Mouse (Mus musculus): ENCODE data around the gene Ubxn1.
"Not testable (repeated sequence)": the region's sequence is repeated elsewhere in the genome, so short reads cannot be mapped to it uniquely, and the experiment has no call there.

Gene Ubxn1

DNA sequence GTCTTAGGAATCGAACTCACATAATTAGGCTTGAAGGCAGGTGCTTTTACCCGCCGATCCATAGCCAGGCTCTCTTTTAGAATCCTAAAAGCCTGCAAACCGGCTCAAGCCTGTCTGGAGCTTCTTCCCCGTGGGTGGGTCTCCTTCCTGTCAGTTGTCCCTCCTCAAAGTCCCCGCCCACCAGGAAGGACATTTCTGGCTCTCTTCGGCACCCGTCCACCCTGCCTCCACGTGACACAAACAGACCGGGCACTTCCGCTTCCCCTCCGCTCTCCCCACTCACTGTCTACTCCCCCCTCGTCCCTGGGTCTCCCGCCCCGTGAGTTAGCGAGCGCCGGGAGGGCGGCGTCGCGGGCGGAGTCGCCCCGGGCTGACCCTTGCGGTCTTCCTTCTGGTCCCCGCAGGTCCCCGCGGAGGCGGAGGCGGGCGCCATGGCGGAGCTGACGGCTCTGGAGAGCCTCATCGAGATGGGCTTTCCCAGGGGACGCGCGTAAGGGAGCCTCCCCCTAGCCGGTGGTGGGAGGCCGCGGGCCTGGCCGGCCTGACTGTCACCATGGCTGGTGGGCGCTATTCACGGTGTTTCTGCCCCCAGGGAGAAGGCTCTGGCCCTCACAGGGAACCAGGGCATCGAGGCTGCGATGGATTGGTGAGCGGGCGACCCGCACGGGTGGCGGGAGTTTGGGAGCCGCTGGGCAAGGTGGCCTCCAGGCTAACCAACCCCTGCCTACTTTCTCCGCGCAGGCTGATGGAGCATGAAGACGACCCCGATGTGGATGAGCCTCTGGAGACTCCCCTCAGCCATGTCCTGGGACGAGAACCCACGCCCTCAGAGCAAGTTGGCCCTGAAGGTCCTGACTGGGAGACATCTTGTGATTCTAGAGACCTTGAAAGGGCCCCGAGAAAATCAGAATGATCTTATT, at the start of gene Ubxn1:
Ubxn1 (plus strand) TSS at position 230 of the 920 bp plus-strand sequence.
- DNase-seq (ENCODE audit: extremely low read depth, low read depth, low spot score): peak; percentile 86

DNA sequence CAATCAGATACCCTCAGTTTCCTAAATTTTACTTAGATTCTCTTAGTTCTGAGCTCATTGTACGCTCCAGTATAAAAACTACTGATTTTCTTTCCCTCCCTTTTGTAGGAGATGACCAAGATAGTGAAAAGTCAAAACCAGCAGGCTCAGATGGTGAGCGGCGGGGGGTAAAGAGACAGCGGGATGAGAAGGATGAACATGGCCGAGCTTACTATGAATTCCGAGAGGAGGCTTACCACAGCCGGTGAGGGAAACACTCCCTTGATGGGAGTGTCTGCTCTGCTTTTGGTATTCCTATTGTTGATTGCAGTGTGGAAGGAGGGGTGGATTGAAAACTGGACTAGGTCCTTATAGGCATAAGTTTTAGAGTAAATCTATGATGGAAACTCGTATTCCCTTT, 48.6 kb upstream of the Ubxn1 start:
- DNase-seq (ENCODE audit: extremely low read depth, low read depth, low spot score): no peak

DNA sequence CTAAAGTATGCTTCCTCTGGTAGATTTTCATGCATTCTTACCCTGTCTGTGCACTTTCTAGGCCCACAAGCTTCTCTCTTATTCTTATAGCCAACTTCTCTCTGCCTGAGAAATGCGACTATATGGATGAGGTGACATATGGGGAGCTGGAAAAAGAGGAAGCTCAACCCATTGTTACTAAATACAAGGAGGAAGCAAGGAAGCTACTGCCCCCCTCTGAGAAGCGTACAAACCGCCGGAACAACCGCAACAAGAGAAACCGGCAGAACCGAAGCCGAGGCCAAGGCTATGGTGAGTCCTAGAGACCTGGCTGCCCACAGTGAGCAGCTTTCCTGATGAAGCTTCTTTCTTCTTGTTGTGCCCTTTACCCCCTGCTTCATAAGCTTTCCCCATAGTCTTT, 41.6 kb upstream of the Ubxn1 start, which contains the start of gene AC129217.1:
AC129217.1 (plus strand) TSS at position 114 of the 400 bp plus-strand sequence.
- DNase-seq (ENCODE audit: extremely low read depth, low read depth, low spot score): no peak

DNA sequence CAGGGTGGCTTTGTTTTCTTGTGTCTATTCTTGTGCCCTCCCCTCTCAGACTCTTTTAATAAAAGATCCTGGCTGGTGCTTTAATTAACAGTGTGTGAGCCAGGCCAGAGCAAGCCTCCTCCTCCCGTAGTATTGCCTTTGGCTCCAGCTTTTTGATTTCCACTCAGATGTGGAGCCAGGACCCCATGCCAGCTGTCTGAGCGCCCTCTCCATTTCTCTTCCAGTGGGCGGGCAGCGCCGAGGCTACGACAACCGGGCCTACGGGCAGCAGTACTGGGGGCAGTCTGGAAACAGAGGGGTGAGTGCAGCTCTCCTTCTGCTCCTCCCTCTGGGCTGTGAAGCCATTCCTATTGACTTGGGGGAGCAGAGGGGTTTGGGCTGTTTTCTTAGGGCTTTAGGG, 40.6 kb upstream of the Ubxn1 start:
- no peak for DNase-seq (ENCODE audit: extremely low read depth, low read depth, low spot score)

DNA sequence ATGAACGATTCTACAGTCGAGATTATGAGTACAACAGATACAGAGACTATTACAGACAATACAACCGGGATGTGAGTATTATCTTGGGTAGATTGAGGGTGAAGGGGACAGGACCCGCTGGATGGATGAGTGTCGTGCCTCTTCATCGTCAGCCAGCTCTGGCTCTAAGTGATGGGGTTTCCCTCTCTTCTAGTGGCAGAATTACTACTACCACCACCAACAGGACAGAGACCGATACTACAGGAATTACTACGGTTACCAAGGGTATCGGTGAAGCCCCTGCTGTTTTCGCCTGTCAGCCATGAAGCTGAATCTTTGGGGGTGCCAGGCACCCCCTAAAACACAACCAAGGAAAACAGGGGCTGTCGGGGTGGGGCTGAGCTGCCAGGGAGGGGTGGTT, 40.0 kb upstream of the Ubxn1 start:
- DNase-seq (ENCODE audit: extremely low read depth, low read depth, low spot score): no peak

DNA sequence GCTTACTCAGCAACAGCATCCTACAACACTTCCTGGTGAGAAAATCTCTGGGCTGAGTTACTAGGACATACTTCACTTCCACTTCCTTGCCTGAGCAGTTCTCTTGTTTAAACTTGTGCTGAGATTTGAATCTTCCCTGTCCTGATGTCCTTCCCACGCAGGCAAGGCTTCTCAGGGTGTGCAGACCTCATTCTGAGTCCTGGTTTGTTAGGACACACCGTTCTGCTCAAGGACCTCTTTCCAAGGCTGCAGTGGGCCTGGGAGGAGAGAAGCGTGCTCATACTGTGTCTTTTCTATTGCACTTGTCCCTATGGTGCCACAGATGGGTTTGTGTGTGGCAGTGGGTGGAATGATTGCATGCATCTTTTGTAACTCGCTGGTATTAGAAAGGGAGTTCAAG, 38.3 kb upstream of the Ubxn1 start:
- no peak for DNase-seq (ENCODE audit: extremely low read depth, low read depth, low spot score)

DNA sequence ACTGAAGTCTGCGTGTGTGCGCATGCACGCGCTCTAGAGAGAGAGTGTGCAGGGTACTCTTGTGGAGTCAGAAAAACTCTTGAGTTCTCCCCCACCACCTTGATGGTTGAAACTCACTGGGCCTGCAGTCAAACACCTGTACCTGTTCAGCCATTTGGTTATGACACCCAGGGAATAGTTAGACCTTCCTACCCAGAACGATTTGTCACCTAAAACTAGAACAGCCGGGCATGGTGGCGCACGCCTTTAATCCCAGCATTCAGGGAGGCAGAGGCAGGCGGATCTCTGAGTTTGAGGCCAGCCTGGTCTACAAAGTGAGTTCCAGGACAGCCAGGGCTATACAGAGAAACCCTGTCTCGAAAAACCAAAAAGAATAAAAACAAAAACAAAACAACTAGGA, 35.0 kb upstream of the Ubxn1 start:
- DNase-seq (ENCODE audit: extremely low read depth, low read depth, low spot score): not testable (repeated sequence)

DNA sequence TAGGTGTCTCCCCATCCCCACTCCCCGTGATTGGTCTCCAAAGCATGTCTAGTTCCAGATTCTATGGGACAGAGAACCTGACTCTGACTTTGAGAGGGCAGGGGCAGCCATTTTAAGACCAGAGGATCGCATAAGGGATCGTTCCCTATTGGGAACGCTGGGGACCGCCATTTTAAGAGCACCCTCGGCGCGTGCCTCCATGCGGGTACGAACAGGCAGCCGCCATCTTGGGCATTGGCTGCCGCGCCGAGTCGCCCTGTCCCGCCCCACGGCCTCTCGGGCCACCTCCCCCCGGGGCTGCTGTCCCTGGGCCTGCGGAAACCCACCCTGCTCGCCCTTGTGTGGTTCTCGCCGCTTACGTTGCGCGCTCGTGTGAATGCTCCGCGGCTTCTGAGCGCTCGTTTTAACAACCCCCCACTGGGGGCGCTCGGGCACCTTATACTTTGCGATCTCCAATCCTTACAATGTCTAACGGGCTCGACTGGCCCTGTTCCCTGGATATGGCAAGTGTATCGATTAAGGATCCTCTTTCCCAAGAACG, 34.0 kb upstream of the Ubxn1 start, which contains the start of gene Bscl2:
Bscl2 (plus strand) TSS at position 217 of the 541 bp plus-strand sequence.
- DNase-seq (ENCODE audit: extremely low read depth, low read depth, low spot score): no peak

DNA sequence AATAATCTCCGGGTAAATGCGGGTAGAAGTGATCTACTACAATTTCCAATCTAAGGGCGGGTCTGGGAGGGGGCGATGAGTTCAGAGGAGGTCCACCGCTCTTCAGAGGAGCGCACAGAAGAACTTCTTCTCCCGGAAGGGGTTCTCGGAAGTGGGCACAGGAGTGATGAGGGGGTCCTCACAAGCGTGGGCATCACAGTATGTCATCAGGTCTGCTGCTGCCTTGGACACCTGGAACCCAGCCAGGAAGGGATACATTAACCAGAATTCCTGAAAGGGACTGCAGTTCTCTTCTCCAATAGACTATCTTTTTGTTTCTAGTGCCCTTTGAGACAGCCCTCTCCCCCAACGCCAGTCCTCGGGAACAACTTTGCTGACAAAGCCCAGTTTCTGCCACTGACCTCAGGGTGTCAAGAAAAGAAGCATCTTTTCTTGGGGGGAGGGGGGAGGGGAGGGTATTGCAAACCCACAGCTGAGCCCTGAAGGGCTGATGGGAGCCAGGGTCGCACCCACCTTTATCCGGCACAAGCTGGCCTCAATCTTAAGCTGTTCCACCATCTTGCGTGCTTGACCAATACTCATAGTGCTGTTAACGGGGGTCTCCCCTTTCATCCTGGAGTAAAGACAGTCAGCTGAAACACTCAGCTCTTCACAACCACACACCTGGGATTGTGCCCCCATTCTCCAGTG, 33.1 kb upstream of the Ubxn1 start:
- no peak for DNase-seq (ENCODE audit: extremely low read depth, low read depth, low spot score)

DNA sequence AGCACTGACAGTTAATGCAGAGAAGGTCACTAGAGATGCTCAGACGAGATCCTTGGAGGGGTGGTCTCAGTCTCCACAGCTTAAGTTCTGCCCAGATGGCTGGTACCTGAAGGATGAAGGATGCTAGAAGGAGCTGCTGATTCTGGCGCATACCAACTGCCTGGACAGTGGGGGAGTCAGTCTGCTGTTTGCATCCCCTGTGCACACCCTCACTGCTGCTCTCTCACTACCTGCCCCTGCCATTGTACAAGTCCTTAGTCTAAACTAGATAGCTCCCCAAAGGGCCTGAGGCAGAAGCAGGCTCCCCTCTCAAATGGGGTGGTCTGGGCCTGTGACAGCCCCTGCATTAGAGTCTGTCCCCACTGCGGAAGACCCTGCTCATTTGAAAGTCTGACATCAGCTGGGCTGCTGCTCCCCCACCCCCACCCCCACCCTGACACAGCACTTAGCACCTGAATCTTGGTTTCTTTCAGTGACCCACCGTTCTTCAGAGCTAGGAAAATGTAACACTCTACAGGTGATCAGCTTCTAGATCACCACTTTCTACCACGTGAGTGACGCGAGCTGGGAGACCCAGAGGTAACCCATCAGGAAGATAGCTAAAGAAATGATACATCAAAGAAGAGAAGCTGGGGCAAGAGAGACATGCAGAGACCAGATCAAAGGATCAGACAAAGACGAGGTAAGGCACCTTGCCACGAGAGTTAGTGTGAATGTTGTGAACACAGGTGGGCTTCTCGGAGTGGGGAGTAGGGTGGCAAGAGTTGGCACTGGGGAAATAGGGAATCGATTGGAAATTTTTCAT, 32.0 kb upstream of the Ubxn1 start, which contains the start of gene Gng3:
Gng3 (minus strand) TSS at position 92 of the 805 bp plus-strand sequence.
- no peak for DNase-seq (ENCODE audit: extremely low read depth, low read depth, low spot score)

DNA sequence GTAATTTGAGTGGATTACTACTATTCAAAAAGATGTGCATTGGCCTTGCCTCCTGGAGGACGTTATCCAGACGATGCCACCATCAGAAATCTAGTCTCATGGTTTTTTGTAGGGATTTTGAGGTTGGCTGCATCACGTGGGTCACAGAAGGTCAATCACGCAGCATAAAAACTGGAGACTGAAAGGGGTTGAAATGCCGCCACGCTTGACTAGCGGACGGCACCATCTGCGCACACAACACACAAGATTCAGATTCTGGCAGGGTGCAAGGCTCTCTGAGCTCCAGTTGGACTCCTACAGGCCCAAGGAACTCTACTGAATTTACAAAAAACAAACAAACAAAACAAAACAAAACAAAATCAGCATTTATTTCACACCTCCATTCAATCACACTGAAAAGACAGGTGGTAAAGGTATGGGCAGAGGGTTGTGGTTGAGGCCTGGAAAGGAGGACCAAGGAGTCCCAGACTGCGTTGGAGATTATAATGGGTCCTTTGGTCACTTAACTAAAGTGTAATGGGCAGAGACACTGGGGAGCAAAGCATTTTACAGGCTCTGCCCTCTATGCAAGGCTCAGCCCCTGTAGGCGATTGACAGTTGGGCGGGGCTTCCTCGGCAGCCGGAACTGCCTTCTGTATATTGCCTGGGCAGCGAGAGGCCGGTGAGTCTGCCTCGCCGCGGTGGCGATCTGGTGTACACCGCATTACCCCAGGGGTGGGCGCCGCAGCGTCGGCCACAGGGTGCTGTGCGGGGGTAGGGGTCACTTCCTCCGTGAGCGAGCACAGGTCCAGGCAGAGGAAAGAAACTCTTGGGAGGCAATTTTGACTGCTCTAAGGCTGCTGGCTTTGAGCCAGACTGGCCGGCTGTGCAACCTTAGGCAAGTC, 31.1 kb upstream of the Ubxn1 start:
- DNase-seq (ENCODE audit: extremely low read depth, low read depth, low spot score): no peak

DNA sequence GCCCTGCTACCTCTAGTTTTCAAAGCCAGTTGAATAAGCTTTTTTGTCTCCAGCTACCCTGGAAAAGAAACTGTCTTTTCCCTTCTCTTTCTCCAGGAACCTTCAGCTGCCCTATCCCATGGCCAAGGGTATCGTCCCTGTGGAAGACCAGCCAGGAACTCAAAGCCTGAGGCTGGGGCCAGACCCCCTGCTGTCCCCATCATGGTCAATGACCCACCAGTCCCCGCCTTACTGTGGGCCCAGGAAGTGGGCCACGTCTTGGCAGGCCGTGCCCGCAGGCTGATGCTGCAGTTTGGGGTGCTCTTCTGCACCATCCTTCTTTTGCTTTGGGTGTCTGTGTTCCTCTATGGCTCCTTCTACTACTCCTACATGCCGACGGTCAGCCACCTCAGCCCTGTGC, 30.3 kb upstream of the Ubxn1 start:
- DNase-seq (ENCODE audit: extremely low read depth, low read depth, low spot score): no peak

DNA sequence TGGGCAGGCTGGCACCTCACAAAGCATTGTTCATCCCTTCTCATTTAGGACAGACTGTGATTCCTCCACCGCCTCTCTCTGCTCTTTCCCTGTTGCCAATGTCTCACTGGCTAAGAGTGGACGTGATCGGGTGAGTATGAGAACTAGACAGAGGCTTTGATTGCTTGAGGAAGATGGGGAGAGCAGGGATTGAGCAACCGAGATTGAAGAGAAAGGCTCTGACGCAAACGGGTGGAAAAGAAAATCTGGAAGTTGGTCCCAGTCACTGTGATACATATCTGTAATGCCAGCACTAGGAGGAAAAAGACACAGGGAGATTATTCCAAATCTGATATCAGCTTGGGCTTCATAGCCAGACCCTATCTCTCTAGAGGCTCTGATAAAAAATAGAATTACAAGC, 28.3 kb upstream of the Ubxn1 start:
- no peak for DNase-seq (ENCODE audit: extremely low read depth, low read depth, low spot score)

DNA sequence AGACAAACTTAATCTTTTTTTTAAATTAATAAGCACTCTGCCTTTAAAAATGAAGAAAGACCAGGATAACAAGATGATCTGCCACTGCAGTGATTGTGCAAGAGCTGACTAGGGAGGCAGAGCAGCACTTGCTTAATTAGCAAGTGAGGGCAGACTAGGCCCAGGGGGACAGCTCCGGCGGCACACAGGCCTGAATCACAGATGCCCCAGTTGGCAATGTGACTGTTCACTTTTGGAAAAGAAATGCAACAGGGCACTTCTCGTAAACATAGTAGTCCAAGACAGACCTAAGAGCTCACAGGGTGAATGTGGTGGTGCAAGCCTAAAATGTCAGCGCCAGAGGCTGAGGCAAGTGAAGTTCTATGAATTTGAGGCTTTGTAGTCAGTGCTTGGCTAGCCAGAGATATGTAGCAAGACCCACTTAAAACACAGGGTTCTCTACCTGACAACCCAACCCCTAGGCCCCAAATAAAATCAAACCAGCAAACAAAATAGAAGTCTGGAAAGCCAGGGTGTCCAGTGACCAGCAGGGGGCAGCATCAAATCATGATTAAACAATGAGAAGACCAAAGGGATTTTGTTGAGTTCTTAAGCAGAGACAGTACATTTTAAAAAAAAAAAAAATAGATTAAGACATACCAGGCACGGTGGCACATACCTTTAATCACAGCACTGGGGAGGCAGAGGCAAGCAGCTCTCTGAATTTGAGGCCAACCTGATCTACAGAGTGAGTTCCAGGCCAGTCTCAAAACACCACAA, 26.7 kb upstream of the Ubxn1 start:
- DNase-seq (ENCODE audit: extremely low read depth, low read depth, low spot score): peak; percentile 98

DNA sequence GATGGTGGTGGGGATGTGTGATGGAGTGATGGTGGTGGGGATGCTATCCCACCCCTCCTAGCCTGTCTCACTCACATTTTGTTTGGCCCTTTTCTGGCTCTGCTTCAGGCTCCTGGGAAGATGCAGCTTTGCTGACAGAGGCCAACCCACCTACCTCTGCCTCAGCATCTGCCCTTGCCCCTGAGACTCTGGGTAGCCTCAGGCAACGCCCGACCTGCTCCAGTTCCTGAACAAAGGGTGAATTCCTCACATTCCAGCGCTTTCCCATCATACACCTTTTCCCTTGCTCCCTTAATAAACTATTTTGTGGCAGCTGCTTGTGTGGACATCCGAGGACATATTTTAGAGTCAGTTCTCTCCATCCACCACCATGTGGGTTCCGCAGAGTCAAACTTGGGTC, 22.9 kb upstream of the Ubxn1 start:
- no peak for DNase-seq (ENCODE audit: extremely low read depth, low read depth, low spot score)

DNA sequence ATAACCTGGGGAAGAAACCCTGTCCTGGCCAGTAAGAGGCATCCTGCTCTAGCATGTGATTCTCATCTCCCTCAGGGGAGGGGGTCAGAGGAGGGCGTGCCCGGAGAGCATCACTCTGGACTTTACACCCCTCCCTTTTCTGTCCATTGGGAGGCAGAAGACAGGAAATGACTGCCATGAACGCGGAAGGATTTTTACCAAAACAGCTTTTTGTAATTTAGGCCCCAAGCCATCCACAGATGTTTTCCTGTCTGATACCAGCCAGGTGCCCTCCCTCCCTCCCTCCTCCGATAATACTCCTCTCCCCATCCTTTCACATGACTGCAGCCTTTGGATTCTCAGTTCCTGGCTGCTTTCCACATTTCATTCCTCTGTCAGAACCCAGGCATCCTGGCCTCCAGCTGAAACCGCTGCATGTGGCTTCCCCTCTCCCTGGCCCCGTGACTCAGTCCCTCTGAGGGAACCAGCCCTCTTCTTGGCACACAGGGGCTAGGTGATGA, 20.8 kb upstream of the Ubxn1 start, which contains the start of gene Lrrn4cl:
Lrrn4cl (plus strand) TSS at position 367 of the 500 bp plus-strand sequence.
- no peak for DNase-seq (ENCODE audit: extremely low read depth, low read depth, low spot score)

DNA sequence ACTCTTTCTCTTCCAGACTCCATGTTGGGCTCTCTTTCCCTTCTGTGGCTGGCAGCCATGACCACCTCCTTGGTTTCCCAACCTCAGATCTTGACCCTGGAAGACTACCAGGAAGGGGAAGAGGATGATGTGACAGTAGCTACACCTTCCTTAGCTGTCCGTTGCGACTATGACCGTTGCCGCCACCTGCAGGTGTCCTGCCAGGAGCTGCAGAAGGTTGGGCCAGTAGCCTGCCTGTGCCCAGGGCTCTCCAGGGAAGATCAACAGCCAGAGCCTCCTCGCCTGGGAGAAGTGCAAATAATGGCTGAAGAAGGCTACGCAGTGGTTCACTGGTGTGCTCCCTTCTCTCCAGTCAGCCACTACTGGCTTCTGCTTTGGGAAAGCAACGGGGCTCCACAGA, 19.7 kb upstream of the Ubxn1 start:
- DNase-seq (ENCODE audit: extremely low read depth, low read depth, low spot score): no peak

DNA sequence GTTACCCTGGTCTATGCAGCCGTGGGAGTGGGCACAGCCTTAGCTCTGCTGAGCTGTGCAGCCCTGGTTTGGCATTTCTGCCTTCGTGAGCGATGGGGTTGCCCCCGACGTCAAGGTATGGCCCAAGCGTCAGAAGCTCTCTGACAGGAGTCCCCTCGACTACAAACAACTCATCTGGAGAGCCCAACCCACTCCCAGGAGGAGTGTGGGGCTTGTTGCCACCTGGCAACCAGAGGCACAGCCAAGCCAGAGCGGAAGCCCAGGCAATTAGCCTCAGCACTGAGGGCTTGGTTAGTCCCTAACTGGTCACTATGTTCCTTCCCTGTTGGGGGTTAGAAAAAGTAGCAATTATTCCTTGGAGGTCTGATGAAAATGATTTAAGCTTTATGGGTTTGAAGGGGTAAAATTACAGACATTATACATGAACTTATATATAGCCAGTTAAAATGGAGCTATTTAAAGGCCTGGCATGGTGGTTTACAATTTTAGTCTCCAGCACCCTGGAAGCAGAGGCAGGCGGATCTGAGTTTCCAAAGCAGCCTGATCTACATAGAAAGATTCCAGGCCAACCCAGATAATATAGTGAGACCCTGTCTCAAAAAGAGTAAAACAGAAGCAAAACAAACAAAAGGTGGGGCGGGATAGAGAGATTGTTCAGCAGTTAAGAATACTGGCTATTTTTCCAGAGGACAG, 18.9 kb upstream of the Ubxn1 start:
- no peak for DNase-seq (ENCODE audit: extremely low read depth, low read depth, low spot score)
